Mouse (Mus musculus): ENCODE data around the gene Ribc1. TPM values are rescaled to one million over a fixed set of nuclear protein-coding genes. Genes with fewer than 3 reads are reported as not detected.

Gene Ribc1
- 1 to 10 TPM; 1.8 to 2.0 TPM for polyA plus RNA-seq (2017; shearing (Covaris generic))

DNA sequence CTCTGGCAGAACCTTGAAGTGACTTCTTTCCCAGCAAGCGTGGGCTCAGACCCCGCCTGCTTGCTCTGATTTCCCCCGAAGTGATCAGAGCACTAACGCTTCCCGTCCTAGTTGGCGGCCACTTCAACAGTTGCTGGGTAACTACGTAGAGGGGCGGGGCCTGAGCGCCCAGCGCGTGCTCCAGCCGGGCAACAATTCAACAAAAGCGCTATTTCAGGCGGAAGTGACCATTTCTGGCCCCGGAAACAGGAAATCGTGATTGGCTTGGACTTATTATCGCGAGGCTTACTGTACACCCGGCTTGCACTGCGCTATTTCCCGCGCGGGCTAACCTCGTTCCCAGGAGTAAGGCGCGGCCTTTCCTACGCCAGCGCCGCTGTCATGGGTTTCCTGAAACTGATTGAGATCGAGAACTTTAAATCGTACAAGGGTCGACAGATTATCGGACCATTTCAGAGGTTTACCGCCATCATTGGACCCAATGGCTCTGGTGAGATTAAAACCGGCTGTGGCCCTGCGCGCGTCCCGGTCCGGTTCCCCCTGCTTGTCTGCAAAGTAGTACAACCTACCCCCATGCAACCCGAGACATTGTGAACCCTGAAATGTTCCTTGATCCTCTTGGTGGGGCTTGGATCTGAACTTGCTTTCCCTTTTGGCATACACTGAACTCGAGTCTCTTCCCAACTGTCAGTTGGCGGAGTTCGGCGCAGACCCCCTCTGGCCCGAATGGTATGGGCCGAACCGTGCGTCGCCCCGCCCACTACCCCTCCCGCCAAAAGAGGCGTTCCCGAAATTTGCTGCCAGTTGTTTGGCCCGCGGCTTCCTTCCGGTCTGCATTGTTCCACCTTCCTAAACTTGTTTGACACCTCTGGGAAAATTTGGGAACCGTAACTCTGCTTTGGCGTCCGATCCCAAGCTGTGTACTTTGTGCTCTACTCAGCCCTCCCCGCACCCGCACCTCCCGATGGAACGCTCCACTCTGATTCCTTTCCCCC is at the start of gene Ribc1, which contains the start of gene Smc1a:
Gene Ribc1 (minus strand): TSS at position 145 of the 995 bp plus-strand sequence.
Gene Smc1a (plus strand): TSS at position 278 of the 995 bp plus-strand sequence.
- peak; percentile 95 for ATAC-seq

DNA sequence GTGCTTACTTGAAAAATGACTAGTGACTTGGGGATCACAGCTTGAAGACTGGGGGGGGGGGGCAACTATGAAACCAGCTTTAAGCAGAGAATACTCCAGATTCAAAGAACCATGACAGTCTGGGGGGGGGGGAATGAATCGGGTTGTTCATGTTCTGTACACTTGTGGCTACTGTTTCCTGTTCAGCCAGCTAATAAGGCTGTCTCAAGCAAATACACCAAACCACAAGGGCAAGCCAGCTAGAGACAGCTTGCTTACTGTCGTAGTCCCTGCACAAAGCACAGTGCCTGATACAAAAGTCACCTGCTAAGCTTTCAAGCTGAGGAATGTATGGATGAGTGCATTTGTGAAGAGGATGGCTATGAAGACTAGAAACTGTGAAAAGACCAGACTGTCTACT is 49.6 kb upstream of the Ribc1 start:
- ATAC-seq: no peak

DNA sequence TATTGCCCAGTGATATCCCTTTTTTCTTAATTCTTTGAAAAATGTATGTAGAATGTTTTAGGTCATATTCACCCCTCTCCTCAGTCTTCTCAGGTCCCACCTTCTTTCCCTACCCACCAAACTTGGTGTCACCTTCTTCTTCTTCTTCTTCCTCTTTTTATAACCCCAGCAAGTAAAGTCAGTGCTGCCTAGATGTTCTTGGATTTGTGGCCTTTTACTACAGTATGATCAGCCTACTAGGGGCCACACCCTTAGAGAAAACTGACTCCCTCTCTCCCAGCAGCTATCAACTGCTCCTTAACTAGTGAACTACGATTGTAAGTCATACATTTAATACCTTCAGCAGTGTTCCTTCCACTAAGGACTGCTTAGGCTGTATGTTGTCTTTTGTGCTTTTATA is 38.0 kb upstream of the Ribc1 start:
- no peak for ATAC-seq

DNA sequence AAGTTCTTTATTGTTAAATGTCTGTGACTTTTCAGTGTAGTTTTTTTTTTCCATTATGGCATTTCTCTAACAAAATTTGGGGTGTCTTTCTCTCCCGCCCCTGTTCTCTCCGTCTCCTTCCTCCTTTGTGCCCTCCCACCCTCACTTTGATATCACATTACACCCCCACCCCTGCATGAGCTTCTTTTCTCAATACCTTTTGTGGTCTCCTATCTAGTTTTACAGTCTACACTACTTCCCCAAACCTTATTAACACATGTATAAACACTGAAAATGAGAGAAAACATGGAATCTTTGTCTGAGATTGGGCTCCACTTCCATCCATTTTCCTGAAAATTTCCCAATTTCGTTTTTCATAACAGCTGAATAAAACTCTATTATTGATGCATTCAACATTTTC is 36.5 kb upstream of the Ribc1 start:
- ATAC-seq: no peak

DNA sequence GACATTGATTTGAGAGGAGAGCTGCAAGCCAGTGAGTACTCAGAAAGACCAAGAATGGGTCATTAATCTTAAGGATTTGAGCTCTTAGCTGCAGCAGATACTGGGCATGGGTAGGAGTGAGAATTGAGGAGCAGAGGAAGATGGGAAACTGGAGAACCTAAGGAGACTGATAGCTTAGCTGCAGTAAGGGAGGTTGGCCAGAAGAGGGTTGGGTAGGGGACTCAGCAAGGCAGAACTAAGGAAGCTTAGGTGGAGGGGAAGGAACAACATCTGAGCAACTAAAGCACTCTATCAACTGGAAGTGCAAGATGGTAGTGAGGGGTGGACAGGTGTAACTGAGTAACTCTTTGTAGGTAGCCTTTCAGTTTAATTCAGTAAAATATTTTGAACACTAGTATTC is 31.1 kb upstream of the Ribc1 start:
- ATAC-seq: no peak

DNA sequence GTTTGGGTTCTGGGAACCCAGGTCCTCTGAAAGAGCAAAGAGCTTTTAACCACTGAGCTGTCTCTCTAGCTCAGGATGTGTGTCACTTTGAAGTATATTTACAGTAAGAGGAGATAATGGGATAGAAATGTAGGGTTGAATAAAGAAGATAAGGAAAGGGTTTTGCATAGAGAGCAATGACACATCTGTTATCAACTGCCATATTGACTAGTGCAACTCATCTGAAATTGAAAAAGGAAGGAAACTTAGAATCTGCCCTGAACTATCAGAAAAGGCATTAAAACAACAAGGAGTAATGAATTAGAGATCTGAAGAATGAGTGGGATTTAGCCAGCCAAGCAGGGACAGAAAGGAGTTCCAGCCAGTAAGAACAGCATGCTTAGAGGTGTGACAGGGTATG is 23.8 kb upstream of the Ribc1 start:
- ATAC-seq: no peak

DNA sequence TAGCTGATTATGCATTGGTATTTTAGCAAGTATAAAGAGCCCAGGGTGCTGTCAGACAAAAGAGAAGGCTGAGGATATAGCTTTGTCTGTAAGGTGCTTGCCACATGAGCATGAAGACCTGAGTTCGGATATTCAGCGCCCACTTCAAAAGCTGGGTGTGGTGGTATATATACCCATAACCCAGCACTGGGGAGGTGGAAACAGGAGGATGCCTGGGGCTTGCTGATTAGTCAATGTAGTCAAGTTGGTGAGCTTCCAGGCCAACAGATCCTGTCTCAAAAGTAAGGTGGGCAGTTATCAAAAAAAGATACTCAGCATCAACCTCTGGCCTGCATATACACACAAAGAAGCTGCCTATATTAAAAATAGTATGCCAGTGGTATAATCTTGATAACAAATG is 3.2 kb upstream of the Ribc1 start:
- ATAC-seq: no peak

DNA sequence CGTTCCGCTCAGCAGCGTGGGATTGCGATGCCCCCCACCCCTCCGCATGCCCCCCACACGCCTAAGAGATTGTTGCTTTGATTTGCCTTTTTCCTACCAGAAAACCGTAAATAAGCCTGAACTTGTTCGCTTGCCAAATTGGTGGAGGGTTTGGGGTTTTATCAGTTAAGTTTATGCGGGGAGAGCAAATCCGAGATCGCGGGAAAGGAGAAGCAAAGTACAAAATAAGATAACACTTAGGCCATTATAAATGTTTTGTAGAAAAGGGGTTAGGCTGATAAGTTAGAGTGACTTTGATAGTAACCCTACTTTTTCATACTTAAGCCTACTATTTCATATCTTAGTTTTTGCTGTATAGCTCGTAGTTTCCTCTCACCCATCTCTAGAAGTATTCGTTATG is 1.1 kb upstream of the Ribc1 start:
- ATAC-seq: no peak

DNA sequence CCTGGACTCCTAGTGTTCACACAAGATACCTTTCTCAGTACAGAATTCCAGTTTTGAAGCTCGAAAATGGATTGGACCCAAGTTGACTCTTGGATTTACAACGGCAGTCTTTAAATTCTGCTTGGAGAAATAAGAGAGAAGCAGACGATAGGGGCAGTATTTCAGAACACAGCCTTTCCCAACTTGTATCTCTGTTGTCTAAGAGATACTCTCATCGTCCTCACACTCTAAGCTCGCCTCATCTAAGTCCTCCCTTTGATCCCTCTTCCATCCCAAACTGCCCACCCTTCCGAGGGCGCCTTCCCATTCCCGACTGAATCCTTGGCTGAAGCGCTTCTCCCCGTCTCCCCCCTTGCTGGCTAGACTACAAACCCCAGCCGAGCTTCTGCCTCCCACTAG is 344 bp downstream of the Ribc1 start:
- ATAC-seq: no peak

DNA sequence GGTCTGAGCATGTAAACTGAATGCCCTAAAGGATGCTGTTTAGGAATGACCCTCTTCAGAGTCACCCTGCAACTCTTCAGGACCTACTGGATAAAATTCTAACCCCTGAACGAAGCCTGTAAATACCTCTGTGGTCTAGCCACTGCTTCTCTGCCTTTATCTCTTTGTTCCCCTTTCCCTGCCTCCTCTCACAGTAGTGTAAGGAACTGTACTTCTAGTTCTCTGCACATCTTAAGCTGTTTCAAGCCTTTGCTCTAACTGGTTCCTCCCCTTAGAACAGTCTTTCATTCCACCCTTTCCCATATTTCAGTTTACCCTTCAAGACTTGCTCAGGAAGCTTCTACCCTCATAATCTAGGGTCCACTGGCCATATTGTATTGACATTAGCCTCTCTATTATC is 8.2 kb downstream of the Ribc1 start:
- ATAC-seq: no peak

DNA sequence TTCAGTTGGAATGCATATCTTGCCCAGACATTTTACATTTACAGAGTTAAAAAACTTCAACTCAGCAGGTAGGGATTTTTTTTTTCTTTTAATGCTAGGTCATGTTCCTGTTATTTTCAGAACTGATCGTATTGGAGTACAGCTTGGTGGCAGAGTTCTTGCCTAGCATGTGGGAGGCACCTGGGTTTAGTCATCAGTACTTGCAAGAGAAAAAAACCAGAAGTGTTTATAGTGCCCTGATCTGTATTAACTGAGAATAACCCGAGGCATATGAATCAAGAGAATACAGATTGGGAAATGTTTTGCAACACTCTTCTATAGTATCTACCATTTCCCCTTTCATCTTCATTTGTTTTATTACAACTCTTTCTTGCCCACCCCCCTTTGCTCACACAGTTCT is 13.2 kb downstream of the Ribc1 start:
- no peak for ATAC-seq

DNA sequence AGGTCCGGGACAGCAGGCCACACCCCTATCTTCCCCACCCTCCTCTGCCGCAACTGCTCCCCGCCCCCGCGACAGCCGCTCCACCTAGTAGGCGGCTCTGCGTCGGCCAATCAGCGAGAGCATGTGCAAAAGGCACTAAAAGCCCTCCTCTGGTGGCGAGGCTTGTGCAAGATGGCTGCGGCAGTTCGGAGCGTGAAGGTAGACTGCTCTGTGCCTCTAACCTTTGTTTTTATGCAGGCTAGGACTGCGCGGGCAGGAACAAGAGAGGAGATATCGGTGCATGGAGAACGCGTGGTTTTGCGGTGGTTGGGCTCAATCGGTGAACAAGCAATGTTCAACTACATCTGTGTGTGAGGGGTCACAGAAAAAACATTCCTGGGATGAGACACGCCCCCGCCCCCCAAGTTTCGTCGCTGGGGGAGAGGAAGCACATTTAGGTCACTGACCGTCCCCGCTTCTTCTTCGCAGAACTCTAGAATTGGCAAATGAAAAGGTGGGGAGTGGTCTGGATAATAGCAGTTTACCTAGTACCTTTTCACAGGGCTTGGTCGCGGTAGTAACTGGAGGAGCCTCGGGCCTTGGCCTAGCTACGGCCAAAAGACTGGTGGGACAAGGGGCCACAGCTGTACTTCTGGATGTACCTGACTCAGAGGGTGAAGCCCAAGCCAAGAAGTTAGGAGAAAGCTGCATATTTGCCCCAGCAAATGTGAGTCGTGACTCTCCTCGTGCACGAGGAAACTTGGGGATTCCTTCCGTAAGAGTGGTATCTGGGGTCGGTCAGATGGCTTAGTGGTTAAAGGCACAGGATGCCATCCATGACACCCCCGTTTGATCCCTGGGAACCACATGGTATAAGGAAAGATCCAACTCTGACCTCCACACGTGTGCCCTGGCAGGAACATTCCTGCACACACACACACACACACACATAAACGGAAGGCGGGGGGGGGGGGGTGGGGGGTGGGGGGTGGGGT is 14.1 kb downstream of the Ribc1 start, which contains the start of gene Hsd17b10:
Gene Hsd17b10 (plus strand): TSS at position 109 of the 974 bp plus-strand sequence.
- peak; percentile 99 for ATAC-seq

DNA sequence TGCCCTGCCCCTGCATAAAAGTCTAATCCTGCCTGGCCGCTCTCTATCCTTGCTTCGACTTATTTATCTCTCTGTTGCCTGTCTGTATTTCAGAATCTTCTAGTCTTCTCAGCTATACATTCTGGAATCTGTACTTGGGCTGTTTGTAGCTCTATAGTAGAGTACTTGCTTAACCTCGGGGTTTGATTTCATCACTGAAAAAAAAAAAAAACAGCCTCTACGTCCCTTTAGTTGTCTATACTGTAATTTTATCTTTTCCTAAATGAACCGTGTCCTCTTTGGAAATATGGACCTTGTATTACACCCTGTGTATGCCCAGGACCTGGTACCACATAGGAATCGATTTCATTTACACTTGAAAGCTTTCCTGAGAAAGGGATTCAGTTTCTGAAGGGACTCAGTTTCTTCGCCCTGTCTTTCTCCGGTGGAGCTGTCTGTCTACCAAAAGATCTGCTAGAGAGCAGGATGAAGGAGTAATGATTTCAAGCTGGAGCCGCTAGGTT is 14.9 kb downstream of the Ribc1 start:
- no peak for ATAC-seq

DNA sequence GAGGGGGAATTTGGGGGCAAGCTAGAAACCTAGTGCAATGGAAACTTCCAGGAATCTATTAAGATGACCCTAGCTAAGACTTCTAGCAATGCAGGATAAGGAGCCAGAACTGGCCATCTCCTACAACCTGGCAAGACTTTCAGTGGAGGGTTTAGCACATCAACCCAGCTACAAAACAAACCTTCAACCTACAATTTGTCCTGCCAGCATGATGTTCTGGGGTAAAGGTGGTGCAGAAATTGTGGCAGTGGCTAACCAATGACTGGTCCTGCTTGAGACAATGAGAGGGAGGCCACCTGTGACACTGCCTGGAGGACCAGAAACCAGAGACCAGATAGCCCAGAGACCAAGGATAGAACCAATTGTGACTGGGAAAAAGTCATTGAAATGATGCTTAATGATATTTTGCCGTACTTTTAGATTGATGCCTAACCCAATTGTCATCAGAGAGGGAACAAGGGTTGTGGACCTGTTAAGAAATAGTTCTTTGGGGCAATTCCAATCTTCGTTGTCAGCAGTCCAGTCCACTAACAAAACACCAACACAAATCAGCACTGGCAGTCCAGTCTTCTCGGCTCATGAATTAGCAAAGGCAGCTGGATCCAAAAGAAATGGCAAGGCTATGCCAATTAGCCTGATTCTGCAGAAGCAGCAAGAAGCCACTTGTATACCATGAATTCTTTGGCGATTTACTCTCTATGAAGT is 16.9 kb downstream of the Ribc1 start:
- no peak for ATAC-seq

Other genes with a start within 250 kb of the Ribc1 start
- 10 to 100 TPM; 66.6 to 78.4 TPM for gene Huwe1, start 215.5 kb downstream of the Ribc1 start, polyA plus RNA-seq (2017; shearing (Covaris generic))
- 100 to 1,000 TPM; 122 to 129 TPM for gene Hsd17b10, start 14.4 kb downstream of the Ribc1 start, polyA plus RNA-seq (2017; shearing (Covaris generic))
- 100 to 1,000 TPM in 1 of 2 experiments, 10 to 100 TPM in 1; 91.8 to 102 TPM for gene Smc1a, start 133 bp upstream of the Ribc1 start, polyA plus RNA-seq (2017; shearing (Covaris generic))
- under 1 TPM; 0.18 to 0.34 TPM for gene Iqsec2, start 128.0 kb upstream of the Ribc1 start, polyA plus RNA-seq (2017; shearing (Covaris generic))
- 10 to 100 TPM; 30.4 to 37.7 TPM for gene Kdm5c, start 216.7 kb upstream of the Ribc1 start, polyA plus RNA-seq (2017; shearing (Covaris generic))

Data from CD4-positive, CD25-positive, alpha-beta regulatory T cell, adult 4 months (primary cell).